9 mouse cellular contexts compared by ENCODE assay signal in genomic region chr6:119395421-119396308, GRCm38 (mm10). TPM values are rescaled to one million over a fixed set of nuclear protein-coding genes. Genes with fewer than 3 reads are reported as not detected.
DNase-seq lines count a peak whose midpoint lies in the region; ATAC-seq lines count a peak whose summit lies in the region.
"Had no signal": no experiment of that assay in that cellular context is flagged by ENCODE, and none has a peak within 500 bp of the region (broad histone marks: within the 10 kb centered on the region; RNA-seq: fewer than 3 reads in every experiment).

No protein-coding gene starts in this region.

- peak; percentile 47 for DNase-seq in adrenal gland, adult 2 months
- DNase-seq in adrenal gland, postnatal 25 days, result no peak
- DNase-seq in 3134 (ENCODE audit: extremely low read depth, insufficient read length, low spot score), result peak; percentile 45
- DNase-seq in left cerebral cortex, adult 18-20 months (ENCODE audit: low spot score in 2 of 2), result no peak
- no peak for DNase-seq in gastrocnemius, postnatal 14 days
- no peak for DNase-seq in ovary, postnatal 10 days (ENCODE audit: low spot score)

- ATAC-seq in common myeloid progenitor, adult 5-6 weeks (replicated peaks; ENCODE audit: low read depth, poor library complexity, severe bottlenecking), result peak; percentile 66
- peak; percentile 73 for ATAC-seq in megakaryocyte progenitor cell, adult 5-6 weeks (replicated peaks; ENCODE audit: poor library complexity)
- ATAC-seq: forebrain, embryonic 15.5 days had no signal

- intact Hi-C loops in gastrocnemius, postnatal 14 days (cut with DNase I; ENCODE audit: low total_unique reads), result no loop called here

RNA-seq across cellular contexts. Expression of gene Adipor2, which starts 21.8 kb away (rescaled TPM):
- 100 to 1,000 TPM; 194 to 198 TPM for total RNA-seq in adrenal gland, adult 2 months (2021)
- polyA plus RNA-seq in adrenal gland, adult 2 months (2012; rRNA removed), result 55.9 and 62.9 TPM in 2 replicates
- total RNA-seq in adrenal gland, postnatal 25 days (2021), result 139 and 144 TPM in 2 replicates
- total RNA-seq in common myeloid progenitor, adult 5-6 weeks (2017), result 93.7 and 111 TPM in 2 replicates
- total RNA-seq in megakaryocyte progenitor cell, adult 5-6 weeks (2015), result 57.1 and 64.4 TPM in 2 replicates
- total RNA-seq in megakaryocyte progenitor cell, adult 5-6 weeks (2017), result 71.4 and 85.8 TPM in 2 replicates
- 10 to 100 TPM; 39.3 to 40.0 TPM for total RNA-seq in left cerebral cortex, adult 18-20 months (2021)
- 10 to 100 TPM; 53.0 to 60.4 TPM for total RNA-seq in gastrocnemius, postnatal 14 days (2021)

Comparison
In these comparisons a context has a peak if more than half of its experiments do, and no peak if none do; other contexts are left out.
1. DNase-seq: peak in adrenal gland, adult 2 months (single experiment) and 3134 (single experiment); none in adrenal gland, postnatal 25 days (single experiment), left cerebral cortex, adult 18-20 months (0 of 2), gastrocnemius, postnatal 14 days (single experiment) and ovary, postnatal 10 days (single experiment).